Mouse (Mus musculus): ENCODE measurements at regions not wholly inside any gene's neighbourhood (a gene's known extent, or its start where the extent isn't known, plus 50 kb on each side); places are given as distances from the start of the nearest gene placed in this dataset.

GRCm38 (mm10) chr1:107993013-107993412, 403.2 kb downstream of the Serpinb8 start:
- TF ChIP-seq CTCF (conservative IDR thresholded peaks at IDR 0.05; ENCODE audit: insufficient read depth, insufficient read length, low read depth, low read length) (no peak), POLR2A (IDR thresholded peaks at IDR 0.05; ENCODE audit: low read depth, low read length) (no peak)
